Mouse (Mus musculus) left cerebral cortex, adult 9 months (tissue): Measurements from ENCODE around the gene Dkk3.

ENCODE experiments used
- DNase-seq, 2 experiments: peaks; one replicate each; pipeline ENCODE4 v3.0.0; 2022; ENCODE audit warnings: low spot score in 2 of 2

Dkk3 gene

DNA sequence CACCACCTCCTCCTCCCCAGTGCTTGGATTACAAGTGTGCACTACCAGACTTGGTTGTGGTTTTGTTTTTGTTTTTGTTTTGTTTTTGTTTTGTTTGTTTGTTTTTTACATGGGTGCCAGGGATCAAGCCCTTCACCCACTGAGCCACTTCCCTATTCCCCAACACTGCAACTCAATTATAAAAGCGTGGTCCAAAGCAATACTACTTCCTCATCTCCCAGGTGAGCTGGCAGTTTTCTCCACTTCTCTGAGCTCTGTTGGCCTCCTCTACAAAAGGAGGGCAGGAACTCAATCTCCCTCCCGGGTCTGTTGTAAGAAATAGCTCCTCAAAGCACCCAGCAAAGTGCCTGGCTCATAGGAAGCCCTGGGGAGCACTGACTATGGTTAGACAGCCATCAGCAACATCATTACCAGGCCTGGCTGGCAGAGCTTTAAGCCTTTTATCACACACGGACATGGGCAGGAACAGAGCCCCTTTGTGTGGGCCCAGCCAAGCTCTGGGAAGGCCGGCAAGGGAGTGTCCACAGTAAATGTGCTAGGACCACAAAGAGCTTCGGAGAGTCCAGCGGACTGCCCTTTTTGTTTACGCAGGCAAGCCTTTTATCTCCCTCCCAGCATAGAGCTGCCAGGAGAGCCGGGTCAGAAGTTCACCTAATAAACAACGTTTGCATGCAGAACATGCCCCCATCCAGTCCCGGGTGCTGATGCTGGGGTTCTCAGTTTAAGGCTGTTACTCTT lies 11.3 kb upstream of the Dkk3 start:
- peak in 1 of 2 experiments; percentile 36 for DNase-seq

DNA sequence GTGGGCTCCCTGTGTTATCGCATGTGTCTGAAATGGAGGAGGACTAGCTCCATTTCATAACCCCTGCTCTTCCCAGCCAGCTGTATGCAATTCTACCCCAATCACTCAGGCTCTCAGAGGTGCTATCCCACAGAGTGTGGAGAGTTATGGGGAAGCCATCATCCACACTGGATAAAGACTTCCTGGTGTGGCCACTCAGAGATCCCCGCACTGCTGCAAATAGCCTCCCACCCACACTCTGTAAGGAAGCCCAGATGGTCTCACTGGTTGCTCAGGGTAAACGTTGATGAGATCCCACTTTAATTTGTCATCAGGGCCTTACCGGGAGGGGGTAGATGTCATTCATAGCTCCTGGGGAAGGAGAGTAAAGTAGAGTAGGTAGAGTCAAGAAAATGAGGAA lies 6.7 kb upstream of the Dkk3 start:
- peak in 1 of 2 experiments; percentile 40 for DNase-seq

DNA sequence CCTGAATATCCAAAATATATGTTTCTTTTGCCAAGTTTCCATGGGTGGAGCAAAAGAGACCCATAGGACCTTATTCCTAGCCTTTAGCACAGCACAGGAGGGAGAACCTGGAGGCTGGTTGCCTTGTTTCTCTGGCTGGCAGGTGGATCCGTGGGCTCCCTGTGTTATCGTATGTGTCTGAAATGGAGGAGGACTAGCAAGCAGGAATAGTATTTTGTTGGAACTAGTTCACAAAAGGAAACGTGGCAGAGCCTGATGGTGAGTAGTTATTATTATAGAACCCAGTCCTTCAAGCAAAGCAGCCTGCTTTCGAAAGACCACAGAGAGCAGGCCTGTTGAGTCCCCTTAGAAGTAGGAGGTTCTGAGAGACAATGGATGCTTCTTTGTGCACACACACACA lies 6.2 kb upstream of the Dkk3 start:
- DNase-seq: peak in 1 of 2 experiments; percentile 34

DNA sequence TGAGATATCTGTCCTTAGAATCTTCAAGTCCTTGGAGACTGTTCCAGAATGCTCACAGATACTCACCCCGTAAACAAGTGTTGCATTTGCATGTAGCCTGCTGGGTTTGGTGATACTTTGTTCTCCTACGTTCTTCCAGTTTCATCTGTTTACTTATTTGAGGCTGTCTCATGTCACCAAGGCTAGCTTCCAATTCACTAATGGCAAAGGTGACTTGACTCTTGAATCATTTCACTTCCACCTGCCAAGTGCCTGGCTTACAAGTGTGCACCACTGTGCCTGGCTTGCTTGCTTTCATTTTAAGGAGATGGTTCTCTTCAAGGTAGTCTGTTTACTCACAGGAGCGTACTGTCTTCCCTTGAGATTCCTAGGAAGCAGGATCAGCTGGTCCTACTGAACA lies 5.6 kb upstream of the Dkk3 start:
- no peak for DNase-seq

DNA sequence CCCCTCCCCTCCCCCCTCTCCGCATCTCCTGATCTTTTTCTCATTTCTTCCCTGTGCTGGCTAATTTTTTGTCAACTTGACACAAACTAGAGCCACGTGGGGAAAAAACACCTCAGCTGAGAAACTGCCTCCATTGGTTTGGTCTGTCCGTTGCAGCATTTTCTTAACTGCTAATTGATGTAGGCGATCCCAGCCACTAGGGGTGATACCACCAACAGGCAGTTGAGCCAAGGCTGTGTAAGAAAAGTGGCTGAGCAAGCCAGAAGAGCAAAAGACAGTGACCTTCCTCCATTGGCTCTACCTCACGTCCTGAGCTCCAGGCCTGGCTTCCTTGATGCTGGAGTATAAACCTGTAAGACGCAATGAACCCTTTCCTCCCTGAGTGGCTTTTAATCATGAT lies 978 bp upstream of the Dkk3 start:
- no peak for DNase-seq

DNA sequence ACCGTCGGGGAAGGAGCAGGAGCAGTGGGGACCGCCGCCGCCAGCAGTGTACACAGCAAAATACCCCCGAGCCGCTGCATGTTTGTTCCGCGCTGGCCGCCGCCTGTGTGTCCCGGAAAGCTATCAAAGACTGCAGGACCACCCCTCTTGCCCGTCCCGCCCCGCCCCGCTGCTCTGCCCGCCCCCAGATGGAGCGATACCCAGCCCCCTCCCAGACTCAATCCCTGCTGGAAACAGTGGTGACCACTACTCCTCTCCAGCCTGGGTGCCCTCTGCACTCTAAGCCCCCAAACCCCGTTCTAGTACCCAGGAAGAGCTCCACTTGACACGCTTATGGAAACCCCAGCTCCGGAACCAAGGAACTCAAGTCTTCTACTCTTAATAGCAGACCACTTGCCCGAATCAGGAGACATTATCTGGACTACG lies 528 bp downstream of the Dkk3 start:
- DNase-seq: no peak

DNA sequence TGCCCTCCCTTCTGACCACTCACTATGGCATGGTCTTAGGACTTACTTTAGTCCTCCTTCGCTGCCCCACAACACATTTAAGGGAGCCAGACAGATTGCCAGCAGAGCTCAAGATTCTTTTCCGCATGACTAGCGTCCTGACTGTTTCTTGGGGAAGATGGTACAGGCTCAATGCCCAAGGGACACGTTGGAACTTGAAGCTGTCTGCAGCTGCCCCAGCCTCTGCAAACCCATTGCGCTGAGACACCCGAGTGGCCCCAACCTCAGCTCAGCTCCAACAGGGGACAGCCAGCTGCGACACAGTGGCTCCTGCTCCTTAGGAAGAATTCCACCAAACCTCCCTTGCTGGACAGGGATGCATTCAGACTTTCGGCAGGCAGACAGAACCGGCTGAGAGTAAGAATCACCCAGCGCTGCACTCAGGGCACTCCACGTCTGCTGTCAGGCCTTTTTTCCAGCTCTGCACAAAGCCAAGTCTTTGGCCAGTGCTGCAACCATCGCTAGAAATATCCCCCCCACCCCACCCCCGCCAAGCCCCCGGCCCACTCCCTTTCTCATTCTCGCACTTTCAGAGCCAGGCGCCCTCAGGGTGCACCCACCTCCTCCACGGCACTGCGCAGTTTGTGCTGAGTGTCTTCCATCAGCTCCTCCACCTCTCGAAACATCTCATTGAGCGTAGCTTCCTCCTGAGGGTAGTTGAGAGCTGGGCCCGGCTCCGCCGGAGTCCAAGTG lies 1.1 kb downstream of the Dkk3 start:
- no peak for DNase-seq

DNA sequence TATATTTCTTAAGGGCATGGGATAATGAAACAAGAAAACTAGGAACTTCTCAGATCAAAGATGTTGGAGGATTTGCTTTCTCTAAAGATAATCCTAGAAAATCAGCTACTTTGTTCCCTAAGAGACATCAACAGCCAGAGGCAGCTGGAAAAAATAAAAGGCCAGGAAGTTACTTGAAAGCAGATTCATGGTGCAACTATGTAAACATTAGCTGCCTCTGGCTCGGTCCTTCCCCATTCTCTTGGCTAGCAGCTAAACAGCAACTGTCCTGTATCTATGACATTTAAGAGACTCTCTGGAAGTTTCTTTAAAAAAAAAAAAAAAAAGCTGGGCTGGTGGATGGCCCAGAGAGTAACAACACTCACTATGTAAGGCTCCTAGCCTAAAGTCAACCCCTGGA lies 3.7 kb downstream of the Dkk3 start:
- DNase-seq: no peak

DNA sequence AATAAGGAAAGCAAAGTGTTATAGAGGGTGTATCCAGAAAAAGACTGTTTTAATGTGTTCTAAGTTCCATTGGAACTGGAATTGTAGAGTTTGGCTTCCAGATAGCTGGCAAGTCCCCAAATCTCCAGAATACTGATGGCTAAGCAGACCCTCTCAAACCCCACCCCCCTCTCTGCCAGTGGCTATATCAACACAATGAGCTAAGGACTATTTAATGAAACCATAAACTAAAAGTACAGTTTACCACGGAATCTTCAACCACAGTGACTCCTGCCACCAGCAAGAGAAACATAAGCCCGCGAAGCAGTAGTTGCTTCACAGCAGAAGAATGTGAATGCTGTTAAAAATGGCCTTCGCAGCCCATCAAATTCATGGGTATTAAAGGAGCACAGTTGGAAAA lies 4.4 kb downstream of the Dkk3 start:
- no peak for DNase-seq

DNA sequence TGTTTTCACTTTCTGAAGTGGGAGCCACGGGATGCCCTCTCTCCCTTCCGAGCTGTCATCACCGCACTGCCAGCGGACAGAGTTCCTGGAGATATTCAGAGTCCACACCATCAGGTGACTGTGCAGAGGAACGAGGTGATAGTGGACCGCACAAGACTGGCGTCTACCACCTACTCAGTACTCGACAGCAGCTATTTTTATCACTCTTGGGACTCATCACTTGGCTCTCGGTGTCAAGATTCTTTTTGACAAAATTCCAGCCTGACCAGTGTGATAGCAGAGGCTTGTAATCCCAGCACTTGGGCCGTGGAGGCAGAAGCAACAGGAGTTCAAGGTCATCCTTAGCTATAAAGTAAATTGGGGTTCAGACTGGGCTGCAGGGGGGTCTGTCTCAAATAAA lies 9.7 kb downstream of the Dkk3 start:
- DNase-seq: no peak

DNA sequence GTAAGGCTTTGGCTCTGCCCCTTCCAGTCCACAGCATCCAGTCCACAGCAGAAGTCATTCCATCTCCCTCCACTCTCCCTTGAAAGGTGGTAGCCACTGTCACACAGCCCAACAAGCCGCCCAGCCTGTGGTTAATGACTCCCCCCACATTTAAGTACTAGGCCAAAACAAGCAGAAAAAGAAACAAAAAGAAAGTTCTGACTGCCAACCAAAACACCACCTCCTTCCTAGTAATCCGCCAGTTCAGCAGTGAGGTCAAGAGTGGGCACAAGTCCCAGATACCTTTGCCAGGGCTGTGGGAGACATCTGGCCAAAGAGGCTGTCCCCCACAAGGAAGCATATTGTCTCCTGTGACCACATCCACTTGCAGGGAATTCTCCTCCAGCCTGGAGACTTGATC lies 10.9 kb downstream of the Dkk3 start:
- DNase-seq: no peak

DNA sequence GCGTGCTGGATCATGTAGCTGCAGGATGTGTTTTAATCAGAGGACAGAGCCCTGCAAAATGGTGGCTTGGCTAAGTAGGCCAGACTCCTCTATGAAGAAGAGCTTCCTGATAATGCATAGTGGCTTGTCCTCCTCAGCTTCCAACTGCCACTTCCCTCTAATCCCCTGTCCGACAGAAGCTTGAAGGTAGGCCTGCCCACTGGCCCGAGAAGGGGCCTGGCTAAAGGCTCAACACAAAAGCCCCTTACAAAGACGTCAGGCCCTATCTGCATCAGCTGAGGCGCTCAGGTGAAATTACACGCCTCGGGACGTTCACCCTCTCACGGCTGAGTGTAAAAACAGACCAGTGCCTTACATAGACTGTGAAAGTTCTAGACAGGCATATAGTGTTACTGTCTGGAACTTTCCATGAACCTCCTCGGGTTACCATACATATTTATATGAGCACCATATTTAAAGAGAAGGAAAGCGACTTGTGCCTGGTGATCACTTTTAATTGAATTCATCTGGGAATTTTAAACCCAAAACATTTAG lies 14.1 kb downstream of the Dkk3 start:
- DNase-seq: no peak

DNA sequence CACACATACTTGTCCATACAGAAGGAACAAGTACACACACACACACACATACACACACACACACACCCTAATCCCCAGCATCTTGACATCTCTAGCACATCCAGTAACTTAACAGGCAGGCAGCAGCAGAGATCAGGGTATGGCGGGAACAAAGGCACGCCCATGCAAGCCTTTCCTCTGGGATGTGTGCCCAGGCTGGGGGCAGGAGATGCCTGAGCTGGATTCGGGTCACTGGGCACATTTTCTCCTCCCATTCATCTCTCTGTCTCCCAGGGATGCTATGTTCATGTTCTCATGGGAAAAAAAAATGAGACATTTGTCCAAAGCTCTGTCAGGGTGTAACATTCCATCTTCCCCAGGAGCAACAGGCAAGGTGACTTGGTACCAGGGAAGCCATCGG lies 14.9 kb downstream of the Dkk3 start:
- DNase-seq: no peak

DNA sequence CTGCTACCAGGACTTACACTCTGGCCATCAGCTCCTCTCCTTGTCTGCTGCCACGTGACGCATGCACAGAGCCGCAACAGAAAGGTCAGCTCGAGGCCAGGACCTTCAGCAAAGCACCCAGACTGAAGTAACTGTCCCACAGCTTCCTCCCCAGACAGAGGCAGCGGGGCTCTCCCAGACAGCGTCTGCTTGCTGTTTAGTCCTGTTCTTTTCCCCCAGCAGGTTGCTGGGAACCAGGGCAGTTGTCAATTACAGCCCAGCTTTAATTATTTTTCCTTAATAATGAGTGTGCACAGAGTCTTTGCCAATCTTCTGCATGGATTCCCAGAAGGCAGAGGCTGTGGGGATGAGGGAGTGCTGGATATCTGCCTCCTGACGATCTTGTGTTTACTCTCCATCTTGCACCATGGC lies 15.8 kb downstream of the Dkk3 start:
- DNase-seq: no peak

DNA sequence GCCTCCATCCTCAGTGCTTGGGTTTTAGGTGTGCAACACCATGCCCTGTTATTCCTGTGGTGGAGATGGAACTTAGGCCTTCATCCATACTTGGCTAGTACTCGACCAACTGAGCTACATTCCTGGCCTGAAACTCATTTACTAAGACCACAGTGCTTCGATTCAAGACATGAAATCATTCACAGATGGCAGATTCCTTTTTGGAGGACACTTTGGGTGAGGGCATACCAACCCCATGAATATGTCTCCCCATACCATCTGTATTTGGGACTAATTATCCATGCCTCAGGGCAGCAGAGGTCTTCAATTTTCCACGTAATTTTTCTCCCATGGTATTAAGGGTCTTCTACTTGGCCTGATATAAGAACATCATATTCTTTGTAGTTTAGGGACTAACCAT lies 16.2 kb downstream of the Dkk3 start:
- DNase-seq: no peak

DNA sequence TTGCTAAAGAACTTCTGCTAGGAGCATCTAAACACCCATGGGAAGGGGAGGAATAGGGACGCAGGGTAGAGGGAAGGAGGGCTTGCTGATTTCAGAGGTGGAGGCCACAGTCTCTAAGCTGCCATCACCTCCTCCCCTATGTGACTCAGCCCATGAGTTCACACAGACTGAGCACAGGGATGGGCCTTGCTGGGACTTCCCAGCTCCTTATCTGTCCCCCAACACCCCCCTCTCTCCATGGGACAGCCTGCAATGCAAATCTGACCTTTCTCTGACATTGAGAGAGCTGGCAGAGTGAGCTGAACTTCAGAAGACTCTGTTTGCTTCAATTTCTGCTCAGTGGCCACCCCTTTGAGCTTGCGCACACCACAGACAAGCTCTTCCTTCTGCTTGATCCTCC lies 18.1 kb downstream of the Dkk3 start:
- no peak for DNase-seq

DNA sequence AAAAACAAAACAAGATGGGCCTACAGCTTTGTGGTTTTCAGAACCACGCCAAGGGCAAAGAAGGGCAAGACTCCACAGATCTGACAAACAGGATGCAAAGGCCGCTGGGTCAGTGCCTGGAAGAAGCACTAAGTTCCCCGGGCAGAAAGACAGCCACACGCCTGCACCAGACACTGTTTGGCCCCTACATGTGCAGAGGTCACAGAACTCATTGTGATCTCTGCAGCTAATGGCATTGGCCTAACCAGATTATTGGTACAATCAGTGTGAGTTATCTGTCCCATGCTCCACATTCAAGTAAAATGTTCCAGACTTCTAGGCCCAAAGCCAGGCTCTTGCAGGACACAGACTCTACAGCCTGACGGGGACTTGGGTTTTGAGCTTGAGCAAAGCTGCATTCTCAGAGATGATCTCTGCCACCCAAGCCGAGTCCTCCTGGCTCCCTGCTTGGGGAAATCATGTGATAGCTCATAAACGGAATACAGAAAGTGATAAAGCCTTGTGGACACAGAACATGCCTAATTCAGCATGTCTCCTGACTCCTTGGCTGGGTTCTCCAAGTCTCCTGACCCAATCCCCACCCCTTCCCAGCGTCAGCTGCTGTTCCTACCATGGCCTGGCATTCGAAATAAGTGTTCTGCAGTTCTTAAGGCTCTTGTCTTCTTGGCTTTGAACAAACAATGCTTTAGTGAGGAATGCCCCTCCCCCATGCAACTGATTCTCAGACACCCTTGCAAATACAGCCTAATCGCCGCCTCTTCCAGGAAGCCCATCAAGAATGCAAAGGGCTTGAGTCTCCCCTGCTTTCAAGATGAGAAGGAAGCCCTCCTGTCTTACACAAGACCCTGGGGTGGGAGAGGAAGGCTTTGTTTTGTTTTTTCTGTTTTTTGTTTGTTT lies 20.1 kb downstream of the Dkk3 start:
- DNase-seq: no peak

DNA sequence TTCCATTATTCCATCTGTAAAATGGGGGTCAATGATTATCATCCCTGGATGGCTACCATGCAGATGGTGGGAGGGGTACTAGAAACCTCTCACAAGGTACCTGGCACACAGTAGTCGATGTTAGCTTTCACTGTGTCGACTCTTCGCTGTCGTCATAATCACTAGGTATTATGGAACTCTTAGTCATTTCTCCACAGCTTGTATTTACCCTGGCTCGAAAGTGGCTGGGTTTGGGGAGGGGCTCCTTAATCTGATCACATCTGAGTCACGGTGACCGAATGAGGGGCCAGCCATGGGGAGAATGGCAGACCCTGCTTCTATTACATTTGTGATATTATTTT lies 20.7 kb downstream of the Dkk3 start:
- DNase-seq: no peak

DNA sequence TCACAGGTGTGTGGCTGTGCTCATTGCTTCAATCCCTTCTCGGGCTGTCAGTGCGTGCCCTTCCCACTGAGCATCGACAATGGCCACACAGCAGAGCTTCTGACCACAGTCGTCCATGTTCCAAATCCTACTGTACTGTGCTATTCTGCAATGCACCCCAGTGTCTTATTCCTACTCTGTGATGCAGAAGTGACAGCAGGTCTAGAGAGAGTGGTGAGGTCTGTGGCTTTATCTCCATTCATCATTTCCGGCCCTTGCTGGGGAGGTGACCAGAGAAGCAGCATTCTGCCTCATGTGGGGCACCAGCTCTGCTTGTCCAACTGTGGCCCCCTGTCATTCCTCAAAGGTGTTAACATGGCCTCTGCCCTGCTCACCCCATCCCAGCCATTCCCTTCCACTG lies 22.3 kb downstream of the Dkk3 start:
- no peak for DNase-seq

DNA sequence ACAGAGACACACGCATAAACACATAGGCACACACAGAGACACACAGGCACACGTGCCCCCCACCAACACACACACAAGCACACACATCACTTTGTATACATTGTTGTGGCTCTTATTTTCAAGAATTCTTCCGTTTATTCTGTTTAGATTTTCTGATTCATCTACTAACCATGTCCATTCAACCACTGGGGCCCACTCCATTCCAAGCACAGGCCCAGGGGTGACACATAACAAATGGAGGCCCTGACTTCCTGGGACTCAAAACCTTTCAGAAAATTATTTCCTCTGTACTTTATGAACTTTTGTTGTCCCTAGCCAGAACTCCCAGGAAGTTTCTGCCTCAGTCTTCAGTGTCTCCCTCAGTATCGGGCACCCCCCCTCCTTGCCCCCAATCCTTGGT lies 23.7 kb downstream of the Dkk3 start:
- no peak for DNase-seq

DNA sequence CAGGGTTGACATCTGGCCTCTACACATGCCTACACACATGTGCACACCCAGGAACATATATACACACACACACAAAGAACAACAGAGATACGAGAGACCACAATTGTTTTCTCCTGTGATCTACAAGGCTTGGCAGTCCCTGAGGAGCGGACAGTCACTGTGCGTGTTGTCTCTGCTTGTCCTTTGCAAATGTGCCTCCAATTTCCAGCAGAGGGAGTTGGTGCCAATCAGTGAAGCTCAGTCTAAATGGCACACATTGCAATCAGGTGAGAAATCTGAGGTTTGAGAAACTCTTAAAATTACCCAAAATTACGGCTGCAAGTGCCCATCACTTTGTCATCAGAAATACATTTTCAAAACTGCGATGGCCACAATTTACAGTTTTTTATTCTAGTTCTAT lies 25.6 kb downstream of the Dkk3 start:
- DNase-seq: no peak

DNA sequence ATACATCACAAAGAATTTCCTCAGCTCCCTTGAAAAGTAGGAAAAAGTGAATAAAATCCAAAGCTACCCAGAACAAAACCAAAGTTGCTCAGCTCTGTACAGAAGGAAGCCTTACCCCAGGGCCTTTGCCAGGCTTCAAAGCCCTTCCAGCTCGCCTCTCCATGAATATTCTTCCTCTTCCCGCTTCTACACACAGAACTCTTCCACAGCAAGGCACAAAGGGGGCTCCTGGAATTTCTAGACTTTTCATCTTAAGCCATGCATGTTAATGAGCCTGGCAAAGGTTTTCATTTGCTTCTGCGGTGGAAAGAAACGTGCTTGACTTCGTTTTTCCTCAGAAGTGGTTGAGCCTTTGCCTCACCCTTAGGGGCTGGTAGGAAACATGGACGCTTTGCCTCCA lies 26.9 kb downstream of the Dkk3 start:
- DNase-seq: no peak
